Mouse (Mus musculus): ENCODE results near the gene 4930453N24Rik. TPM values are rescaled to one million over a fixed set of nuclear protein-coding genes. Genes with fewer than 3 reads are reported as not detected.

Gene 4930453N24Rik
- polyA plus RNA-seq (2012; rRNA removed): 2.4 and 5.1 TPM in 2 replicates

GRCm38 (mm10) chr16:64770521-64771430 lies at the start of gene 4930453N24Rik:
Gene 4930453N24Rik, minus strand, starts transcription at chr16:64771161.

Other genes with a start within 250 kb of the 4930453N24Rik start
- not detected in 2 replicates for gene Csnka2ip, start 168.8 kb downstream of the 4930453N24Rik start, polyA plus RNA-seq (2012; rRNA removed)
- 0.77 and 0.88 TPM in 2 replicates for gene Zfp654, start 80.5 kb upstream of the 4930453N24Rik start, polyA plus RNA-seq (2012; rRNA removed)
- gene Cggbp1, start 80.8 kb upstream of the 4930453N24Rik start, polyA plus RNA-seq (2012; rRNA removed): 7.8 and 9.6 TPM in 2 replicates